Mouse (Mus musculus) lung, adult 2 months (tissue): ENCODE measurements around the gene Hoxb8. TPM values are rescaled to one million over a fixed set of nuclear protein-coding genes. Genes with fewer than 3 reads are reported as not detected.

Experiments
- DNase-seq: peaks from one replicate; pipeline ENCODE4 v3.0.0; 2022
- H3K4me1 ChIP-seq: fragments of 200-500 bp; 2 replicates; pipeline ENCODE4 v1.6.1; 2011; ENCODE audit warnings: low read length; ENCODE audit not compliant: control insufficient read depth, insufficient read depth
- H3K4me3 ChIP-seq: fragments of 200-500 bp; replicated peaks from 2 replicates; pipeline ENCODE3; 2011; ENCODE audit warnings: low read depth, mild to moderate bottlenecking, control low read depth, low read length; ENCODE audit errors: extremely low read depth
- CTCF ChIP-seq: fragments of 200-500 bp; IDR thresholded peaks from 2 replicates; pipeline ENCODE4 v1.5.1; 2011; ENCODE audit warnings: mild to moderate bottlenecking, low read length, control low read depth; ENCODE audit not compliant: insufficient read depth
- POLR2A ChIP-seq: fragments of 200-500 bp; IDR thresholded peaks from 2 replicates; pipeline ENCODE4 v1.6.1; 2011; ENCODE audit warnings: low read depth, mild to moderate bottlenecking, control low read depth, low read length, borderline replicate concordance; ENCODE audit errors: extremely low read depth
- WGBS: fragments of 180-500 bp; shearing (Covaris S2); methylation state at CpG from one replicate; pipeline ENCODE4 v1.1.7; 2018; 5-methylcytosine and 5-hydroxymethylcytosine counted together
- polyA plus RNA-seq: library from polyadenylated mRNA; depleted of rRNA; stranded (reverse); fragments of >200 nt; gene quantifications from 2 replicates; pipeline ENCODE4 v1.2.3, GENCODE M21; 2012; rRNA removed

Hoxb8 gene
- 0.18 and 0.44 TPM in 2 replicates for polyA plus RNA-seq

DNA sequence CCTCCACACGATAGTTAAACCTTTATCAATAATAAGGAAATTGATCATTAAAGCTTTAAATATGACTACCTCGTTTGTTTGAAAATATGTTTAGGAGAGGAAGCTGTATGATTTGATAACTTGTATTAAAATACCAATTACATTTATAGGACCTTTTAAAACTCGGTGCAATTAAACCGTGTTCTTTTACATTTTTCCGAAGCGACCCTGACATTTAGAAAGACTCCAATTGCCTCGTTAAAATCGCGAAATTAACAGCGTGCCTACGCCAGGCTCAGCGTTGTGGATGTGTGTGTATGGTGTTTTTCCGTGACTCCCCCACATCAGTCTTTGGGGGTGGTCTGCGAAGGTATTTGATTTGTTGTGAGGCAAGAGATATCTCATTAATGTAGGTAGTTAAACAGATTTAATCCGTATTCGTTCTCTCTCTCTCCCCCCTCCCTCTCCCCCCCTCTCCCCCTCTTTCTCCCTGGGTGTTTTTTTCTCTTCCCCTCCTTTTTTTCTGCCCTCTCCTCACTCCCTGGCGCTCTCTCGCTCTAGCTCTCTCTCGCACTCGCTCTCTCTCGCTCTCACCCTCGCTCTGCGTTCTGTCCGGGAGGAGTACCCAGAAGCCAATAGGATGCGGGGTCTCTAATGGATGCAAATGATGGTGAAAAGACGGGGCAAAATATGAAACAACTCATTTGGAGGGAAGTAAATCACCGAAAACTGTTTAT lies at the start of gene Hoxb8:
Gene Hoxb8 (plus strand): TSS at position 51 of the 716 bp plus-strand sequence.
- H3K4me3 ChIP-seq, result no peak within 1 kb of the TSS
- 9% methylated on average over 27 of the region's 27 CpGs for WGBS

DNA sequence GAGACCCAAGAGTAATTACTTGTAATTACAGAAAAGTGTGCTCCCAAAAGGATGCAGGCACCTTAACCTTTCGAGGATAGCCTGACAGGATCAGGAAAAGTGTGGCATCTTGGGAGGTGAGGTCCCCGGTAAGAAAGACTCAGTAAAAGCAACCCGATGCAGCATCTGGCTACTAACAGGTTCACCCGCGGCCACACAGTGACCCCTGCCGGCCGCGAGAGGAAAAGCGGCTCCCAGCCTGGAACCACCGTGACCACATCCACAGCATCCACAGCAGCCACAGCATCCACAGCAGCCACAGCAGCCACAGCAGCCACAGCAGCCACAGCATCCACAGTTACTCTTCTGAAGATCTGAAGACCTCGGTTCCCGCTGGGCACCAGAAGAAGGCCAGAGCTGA lies 46.8 kb upstream of the Hoxb8 start:
- DNase-seq, result peak; percentile 41
- H3K4me3 ChIP-seq, result no peak overlapping the region
- TF ChIP-seq CTCF (peak; percentile 49), POLR2A (no peak)
- H3K4me1 ChIP-seq, result no peaks in the 10 kb centered on the region
- WGBS, result 3% methylated on average over 12 of the region's 12 CpGs

More for the DNA sequence above, at the start of gene Hoxb8:
- no peak for DNase-seq
- TF ChIP-seq POLR2A (no peak), CTCF (no peak)
- H3K4me1 ChIP-seq, result 0 out of 2 replicates have a peak, but pooled peaks cover 2% of the 10 kb centered on the region

DNA sequence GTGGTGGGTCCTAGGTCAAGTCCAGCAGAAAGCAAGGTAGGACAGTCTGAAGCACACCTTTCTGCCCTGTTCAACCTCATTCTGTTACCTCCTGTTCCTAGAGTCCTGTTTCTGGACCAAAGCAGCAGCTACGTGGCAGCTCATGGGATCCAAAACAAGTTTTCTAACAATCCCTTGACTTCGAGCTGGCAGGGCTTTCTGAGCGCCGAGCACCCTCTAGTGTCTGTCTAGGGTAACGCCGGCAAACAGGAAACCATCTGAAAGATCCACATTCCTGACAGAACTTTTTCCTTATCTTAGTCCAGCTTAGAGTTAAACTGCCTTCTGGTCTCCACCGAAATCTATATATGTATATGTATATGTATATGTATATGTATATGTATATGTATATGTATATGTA lies 41.5 kb upstream of the Hoxb8 start:
- 2% methylated on average over 7 of the region's 7 CpGs for WGBS
- TF ChIP-seq CTCF, result peak; percentile 84
- TF ChIP-seq POLR2A, result no peak
- DNase-seq, result peak; percentile 31

DNA sequence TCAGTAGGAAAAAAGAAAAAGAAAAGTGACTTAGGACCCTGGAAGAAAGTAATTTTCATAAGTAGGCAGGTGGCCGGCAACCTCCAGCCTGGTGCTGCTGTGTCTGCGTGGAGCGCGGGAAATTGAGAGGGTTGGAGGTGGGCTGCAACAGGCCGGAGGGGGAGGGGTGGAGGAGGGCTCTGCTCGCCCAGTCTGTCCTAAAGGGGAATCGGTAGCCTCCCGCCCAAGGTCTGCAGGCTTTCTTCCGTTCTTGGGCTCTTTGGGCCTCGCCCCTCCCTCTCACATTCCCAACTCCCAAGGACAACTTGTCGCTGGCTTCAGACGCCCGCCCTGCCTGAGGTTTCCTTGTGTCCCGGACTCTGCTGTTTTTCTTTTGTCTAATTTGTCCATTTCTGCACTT lies 30.8 kb upstream of the Hoxb8 start:
- DNase-seq, result no peak
- TF ChIP-seq POLR2A, result no peak
- no peak for TF ChIP-seq CTCF
- H3K4me3 ChIP-seq, result no peak overlapping the region
- 3% methylated on average over 14 of the region's 14 CpGs for WGBS
- H3K4me1 ChIP-seq, result no peaks in the 10 kb centered on the region

More for the DNA sequence above, 41.5 kb upstream of the Hoxb8 start:
- Histone ChIP-seq H3K4me3 (no peak overlapping the region), H3K4me1 (no peaks in the 10 kb centered on the region)

DNA sequence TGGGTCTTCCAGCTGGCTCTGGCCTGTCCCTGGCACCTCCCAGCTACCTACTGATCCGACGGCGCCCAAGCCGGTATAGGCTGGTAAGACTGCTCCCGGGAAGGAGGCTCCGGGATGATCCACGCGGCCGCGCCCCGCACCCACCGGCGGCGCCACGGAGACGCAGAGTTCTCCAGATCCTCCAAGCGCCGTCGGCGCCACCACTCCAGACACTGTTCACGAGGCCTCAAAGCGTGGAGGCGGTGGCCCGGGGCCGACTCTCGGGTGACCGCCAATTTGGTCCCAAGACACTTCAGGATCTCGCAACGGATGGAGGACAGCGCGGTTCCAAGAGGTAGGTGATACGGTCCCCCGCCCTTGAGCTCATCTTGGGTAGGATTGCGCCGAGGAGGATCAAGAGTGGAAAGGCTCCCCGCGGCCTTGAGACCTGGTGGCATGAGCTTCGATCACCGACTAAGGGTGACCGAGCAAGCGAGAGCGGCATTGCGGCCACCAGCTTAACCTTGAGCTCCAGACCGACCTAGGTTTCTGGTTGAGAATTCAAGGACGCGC lies 30.1 kb upstream of the Hoxb8 start:
- Histone ChIP-seq H3K4me1 (no peaks in the 10 kb centered on the region), H3K4me3 (no peak overlapping the region)
- DNase-seq, result no peak
- no peak for TF ChIP-seq CTCF
- no peak for TF ChIP-seq POLR2A
- 1% methylated on average over 46 of the region's 46 CpGs for WGBS

DNA sequence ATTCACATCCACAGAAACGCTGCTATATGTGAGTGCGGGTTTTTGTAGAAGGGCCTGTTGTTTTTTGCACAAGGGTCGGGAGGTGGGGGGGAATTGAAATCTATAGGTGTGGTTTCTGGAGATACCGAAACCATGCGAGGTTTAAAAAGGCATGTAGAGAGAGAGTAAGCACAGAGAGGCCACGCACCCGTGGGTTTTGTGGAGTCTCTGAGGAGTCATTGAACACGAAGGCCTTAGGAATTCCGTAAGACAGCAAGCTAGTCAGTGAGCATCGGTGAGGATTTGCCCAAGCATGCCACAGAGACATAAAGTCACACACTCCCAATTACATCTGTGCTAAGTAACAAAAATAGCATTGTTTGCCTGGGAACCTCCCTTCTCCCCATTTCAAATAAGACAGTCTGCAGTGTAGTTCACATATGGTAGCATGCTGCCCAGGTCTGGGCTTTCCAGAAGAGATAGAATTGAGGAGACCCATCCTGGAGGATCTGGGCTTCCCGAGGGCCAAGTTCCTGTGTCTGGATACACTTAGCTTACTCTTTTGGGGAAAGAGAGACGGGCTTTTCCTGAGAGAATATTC lies 29.1 kb upstream of the Hoxb8 start:
- no peaks in the 10 kb centered on the region for H3K4me1 ChIP-seq
- no peak for TF ChIP-seq CTCF
- TF ChIP-seq POLR2A, result no peak
- H3K4me3 ChIP-seq, result no peak overlapping the region
- DNase-seq, result no peak
- 14% methylated on average over 12 of the region's 12 CpGs for WGBS

DNA sequence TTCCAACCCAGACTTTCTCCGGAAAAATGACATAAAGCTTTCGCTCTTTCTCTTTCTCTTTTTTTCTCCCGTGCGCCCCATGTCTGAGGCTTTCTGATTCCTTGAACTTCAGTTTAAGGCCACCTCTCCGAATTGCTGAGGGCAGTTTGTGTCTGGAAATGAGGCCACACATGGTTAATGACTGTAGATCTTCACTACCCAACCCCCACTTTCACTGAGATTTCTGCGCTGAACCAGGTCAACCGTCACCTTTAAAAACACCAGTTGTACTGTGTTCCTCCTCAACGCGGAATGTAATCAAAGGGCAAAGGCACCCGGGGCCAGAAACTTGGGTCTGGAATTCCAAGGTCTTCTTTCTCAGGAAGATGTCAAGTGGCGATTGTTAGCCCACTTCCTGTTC lies 27.5 kb upstream of the Hoxb8 start:
- TF ChIP-seq CTCF (no peak), POLR2A (no peak)
- WGBS, result 4% methylated on average over 11 of the region's 11 CpGs
- Histone ChIP-seq H3K4me1 (no peaks in the 10 kb centered on the region), H3K4me3 (no peak overlapping the region)
- no peak for DNase-seq

DNA sequence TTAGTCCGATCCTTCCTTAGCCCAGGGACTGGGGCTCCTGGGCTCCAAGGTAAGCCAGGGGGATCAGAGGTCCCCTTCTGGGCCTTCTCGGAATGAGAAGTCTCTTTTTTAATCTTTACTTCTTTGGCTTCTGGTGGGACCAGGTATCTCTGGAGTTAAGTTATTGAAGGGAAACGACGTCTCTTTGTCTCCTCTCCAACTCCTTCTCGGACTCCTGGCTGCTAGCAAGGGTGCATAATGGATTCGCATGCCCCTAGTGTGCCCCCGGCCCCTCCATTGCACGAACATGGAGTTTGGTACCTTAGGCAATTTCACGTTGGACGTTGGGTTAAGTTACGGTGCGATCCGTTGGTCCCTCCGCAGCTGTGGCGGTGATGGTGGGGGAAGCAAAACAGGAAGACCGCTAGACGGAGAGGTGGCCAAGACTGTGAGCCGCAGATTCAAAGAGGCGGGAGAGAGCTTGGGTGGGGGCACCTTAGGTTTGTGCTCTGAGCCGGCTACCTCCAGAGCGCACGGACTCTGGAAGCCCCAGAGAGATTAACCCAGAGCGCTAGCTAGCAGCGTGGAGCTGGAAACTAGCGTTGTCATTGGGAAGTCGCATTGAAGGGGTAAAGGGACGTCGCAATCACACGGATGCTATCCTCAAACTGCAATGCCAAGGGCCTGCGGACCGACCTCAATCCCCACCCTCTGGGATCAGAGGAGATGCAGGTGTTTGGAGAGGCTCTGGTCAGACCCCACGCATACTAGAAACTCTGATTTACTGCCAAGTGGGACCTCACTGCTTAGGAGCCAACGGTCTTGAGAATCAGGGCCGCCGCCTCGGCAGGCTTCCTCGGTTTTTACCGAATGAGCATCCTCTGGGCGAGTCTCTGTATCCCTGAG lies 26.4 kb upstream of the Hoxb8 start:
- Histone ChIP-seq H3K4me1 (no peaks in the 10 kb centered on the region), H3K4me3 (no peak overlapping the region)
- TF ChIP-seq CTCF (no peak), POLR2A (no peak)
- 5% methylated on average over 39 of the region's 39 CpGs for WGBS
- no peak for DNase-seq

DNA sequence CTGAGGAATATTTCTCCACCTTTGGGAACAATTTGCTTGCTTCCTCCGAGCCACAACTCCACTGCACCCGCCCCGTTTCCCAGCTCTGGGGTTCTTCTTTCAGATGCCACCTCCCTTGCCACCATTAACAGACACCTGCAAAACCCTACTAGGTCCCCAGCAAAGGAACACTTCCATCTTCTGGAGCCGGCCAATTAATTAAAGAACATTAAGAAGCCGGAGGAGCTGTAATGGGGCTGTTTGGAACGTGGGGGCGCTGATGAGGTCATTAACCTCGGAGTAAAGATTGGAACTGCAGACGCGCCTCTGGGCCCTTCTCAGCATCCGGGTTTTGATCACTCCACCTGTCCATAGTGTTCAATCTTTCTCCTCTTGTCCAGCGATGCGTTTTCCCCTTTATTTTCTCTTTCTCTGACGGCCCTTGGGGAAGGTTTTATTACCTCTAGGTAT lies 25.7 kb upstream of the Hoxb8 start:
- TF ChIP-seq CTCF (no peak), POLR2A (no peak)
- Histone ChIP-seq H3K4me3 (no peak overlapping the region), H3K4me1 (no peaks in the 10 kb centered on the region)
- WGBS, result 10% methylated on average over 14 of the region's 14 CpGs
- no peak for DNase-seq
